Mouse (Mus musculus): Measurements from ENCODE around the gene Aars2. TPM values are rescaled to one million over a fixed set of nuclear protein-coding genes. Genes with fewer than 3 reads are reported as not detected.

Gene Aars2
- 7.3 and 9.6 TPM in 2 replicates for polyA plus RNA-seq (2012; rRNA removed)

GRCm38 (mm10) chr17:45506700-45507189 lies at the start of gene Aars2:
Gene Aars2 (plus strand): TSS chr17:45506841.

GRCm38 (mm10) chr17:45474669-45475465 lies 31.8 kb upstream of the Aars2 start, which contains the start of gene Spats1:
Gene Spats1 (minus strand): TSS chr17:45475415.

GRCm38 (mm10) chr17:45523263-45523662 lies 16.6 kb downstream of the Aars2 start, which contains the start of gene Tcte1:
Gene Tcte1 (plus strand): TSS chr17:45523434.

GRCm38 (mm10) chr17:45549617-45550181 lies 43.1 kb downstream of the Aars2 start, which contains the start of gene Tmem151b:
Gene Tmem151b (minus strand): TSS chr17:45549677.

GRCm38 (mm10) chr17:45555452-45556106 lies 48.9 kb downstream of the Aars2 start, which contains the start of gene Nfkbie:
Gene Nfkbie (plus strand): TSS chr17:45555703.

GRCm38 (mm10) chr17:45563655-45564530 lies 57.3 kb downstream of the Aars2 start, which contains the start of gene Slc35b2:
Gene Slc35b2 (plus strand): TSS chr17:45563874.

Other genes starting within 250 kb of the Aars2 start
- gene Cdc5l, start 73.1 kb upstream of the Aars2 start, polyA plus RNA-seq (2012; rRNA removed): 1.7 and 2.1 TPM in 2 replicates
- not detected in 2 replicates for gene Spats1, start 31.4 kb upstream of the Aars2 start, polyA plus RNA-seq (2012; rRNA removed)
- gene Tcte1, start 16.6 kb downstream of the Aars2 start, polyA plus RNA-seq (2012; rRNA removed): not detected in 2 replicates
- gene Tmem151b, start 42.8 kb downstream of the Aars2 start, polyA plus RNA-seq (2012; rRNA removed): 0.21 and 0.31 TPM in 2 replicates
- 1.6 and 2.3 TPM in 2 replicates for gene Nfkbie, start 48.9 kb downstream of the Aars2 start, polyA plus RNA-seq (2012; rRNA removed)
- 50.4 and 107 TPM in 2 replicates for gene Slc35b2, start 57.0 kb downstream of the Aars2 start, polyA plus RNA-seq (2012; rRNA removed)
- 104 and 106 TPM in 2 replicates for gene Hsp90ab1, start 66.4 kb downstream of the Aars2 start, polyA plus RNA-seq (2012; rRNA removed)
- gene Slc29a1, start 92.8 kb downstream of the Aars2 start, polyA plus RNA-seq (2012; rRNA removed): 32.4 and 42.7 TPM in 2 replicates
- 0.87 TPM in 1 of 2 replicates, not detected in the other for gene Mymx, start 95.3 kb downstream of the Aars2 start, polyA plus RNA-seq (2012; rRNA removed)
- gene Capn11, start 152.5 kb downstream of the Aars2 start, polyA plus RNA-seq (2012; rRNA removed): not detected in 2 replicates
- 122 and 223 TPM in 2 replicates for gene Mrpl14, start 179.5 kb downstream of the Aars2 start, polyA plus RNA-seq (2012; rRNA removed)
- gene Tmem63b, start 180.1 kb downstream of the Aars2 start, polyA plus RNA-seq (2012; rRNA removed): 72.0 and 73.9 TPM in 2 replicates
- not detected in 2 replicates for gene 1600014C23Rik, start 227.0 kb downstream of the Aars2 start, polyA plus RNA-seq (2012; rRNA removed)

All from stomach, adult 2 months (tissue).